Mouse (Mus musculus) urinary bladder, adult 18-20 months (tissue): ENCODE measurements around the gene Comtd1.

ENCODE experiments used
- DNase-seq, 2 experiments: peaks; one replicate each; pipeline ENCODE4 v3.0.0; 2022; ENCODE audit warnings: low spot score in 2 of 2, mixed read lengths in 2 of 2

Gene Comtd1

GRCm38 (mm10) chr14:21848166-21849154 is at the start of gene Comtd1:
Gene Comtd1, minus strand, starts transcription at chr14:21848977.
- peak; percentile 90 to 96 for DNase-seq

- DNase-seq: no peak
These were observed 43.5 kb upstream of the Comtd1 start for GRCm38 (mm10) chr14:21892341-21892659.

- no peak for DNase-seq
These were observed 43.0 kb upstream of the Comtd1 start for GRCm38 (mm10) chr14:21891581-21892340.

- DNase-seq: no peak
These were observed 41.7 kb upstream of the Comtd1 start for GRCm38 (mm10) chr14:21890430-21890829.

GRCm38 (mm10) chr14:21866816-21867215 is 18.0 kb upstream of the Comtd1 start:
- no peak for DNase-seq

GRCm38 (mm10) chr14:21866291-21866690 is 17.5 kb upstream of the Comtd1 start:
- DNase-seq: no peak

GRCm38 (mm10) chr14:21856886-21857285 is 8.1 kb upstream of the Comtd1 start:
- no peak for DNase-seq

- DNase-seq: no peak
These were observed 7.2 kb upstream of the Comtd1 start for GRCm38 (mm10) chr14:21855961-21856360.

- no peak for DNase-seq
These were observed 5.5 kb upstream of the Comtd1 start for GRCm38 (mm10) chr14:21854271-21854670.

- peak in 1 of 2 experiments; percentile 41 for DNase-seq
These were observed 4.8 kb upstream of the Comtd1 start for GRCm38 (mm10) chr14:21853456-21854109.

- no peak for DNase-seq
These were observed 3.4 kb upstream of the Comtd1 start for GRCm38 (mm10) chr14:21851996-21852791.

- no peak for DNase-seq
These were observed 1.8 kb upstream of the Comtd1 start for GRCm38 (mm10) chr14:21850419-21851127.

GRCm38 (mm10) chr14:21849524-21850418 is 994 bp upstream of the Comtd1 start:
- DNase-seq: no peak

GRCm38 (mm10) chr14:21847381-21848165 is 1.2 kb downstream of the Comtd1 start:
- DNase-seq: peak in 1 of 2 experiments; percentile 53

GRCm38 (mm10) chr14:21846827-21847380 is 1.9 kb downstream of the Comtd1 start:
- no peak for DNase-seq

GRCm38 (mm10) chr14:21843263-21843662 is 5.5 kb downstream of the Comtd1 start:
- no peak for DNase-seq

GRCm38 (mm10) chr14:21841819-21842592 is 6.8 kb downstream of the Comtd1 start:
- DNase-seq: no peak
